Mouse (Mus musculus) forebrain, embryonic 13.5 days (tissue): ENCODE measurements around the gene Vamp2. TPM values are rescaled to one million over a fixed set of nuclear protein-coding genes. Genes with fewer than 3 reads are reported as not detected.
"Not testable (repeated sequence)": the region's sequence is repeated elsewhere in the genome, so short reads cannot be mapped to it uniquely, and the experiment has no call there.

ENCODE experiments used
- ATAC-seq: fragments of 200-750 bp; cut with Nextera tagmentation; 2 replicates; pipeline ENCODE4 v1.8.0; 2017
- H3K27ac ChIP-seq: fragments of 300-500 bp; sonication (generic); 2 replicates; pipeline ENCODE4 v1.5.1; 2015; ENCODE audit warnings: inconsistent platforms, mild to moderate bottlenecking, moderate library complexity
- H3K27me3 ChIP-seq: fragments of 300-500 bp; sonication (generic); 2 replicates; pipeline ENCODE4 v1.6.1; 2015; ENCODE audit warnings: mild to moderate bottlenecking, inconsistent platforms
- H3K36me3 ChIP-seq: fragments of 300-500 bp; sonication (generic); 2 replicates; pipeline ENCODE4 v1.6.1; 2015; ENCODE audit warnings: mild to moderate bottlenecking, inconsistent platforms; ENCODE audit not compliant: poor library complexity, severe bottlenecking
- H3K4me1 ChIP-seq: fragments of 300-500 bp; sonication (generic); 2 replicates; pipeline ENCODE4 v1.6.1; 2015; ENCODE audit warnings: inconsistent platforms
- H3K4me2 ChIP-seq: fragments of 300-500 bp; sonication (generic); 2 replicates; pipeline ENCODE4 v1.6.1; 2015; ENCODE audit warnings: inconsistent platforms, mild to moderate bottlenecking, moderate library complexity
- H3K4me3 ChIP-seq: fragments of 300-500 bp; sonication (generic); 2 replicates; pipeline ENCODE4 v1.5.1; 2015; ENCODE audit warnings: mild to moderate bottlenecking, inconsistent platforms
- H3K9ac ChIP-seq: fragments of 300-500 bp; sonication (generic); 2 replicates; pipeline ENCODE4 v1.6.1; 2015; ENCODE audit warnings: mild to moderate bottlenecking, inconsistent platforms
- H3K9me3 ChIP-seq: fragments of 300-500 bp; sonication (generic); replicated peaks from 2 replicates; pipeline ENCODE4 v1.6.1; 2016; ENCODE audit warnings: inconsistent platforms
- WGBS: fragments of 180-500 bp; shearing (Covaris S2); methylation state at CpG from one replicate; pipeline ENCODE4 v1.1.7; 2015; 5-methylcytosine and 5-hydroxymethylcytosine counted together
- polyA plus RNA-seq: library from polyadenylated mRNA; unstranded; fragments of >200 nt; fragmentation: Nextera tagmentation; extraction: Ambion mirVana; gene quantifications from 2 replicates; pipeline ENCODE4 v1.2.1, GENCODE M21; 2015

Gene Vamp2
- polyA plus RNA-seq, 1 experiment from 2014 or later = 110 TPM

GRCm38 (mm10) chr11:69089616-69090290 is 1.5 kb downstream of the Vamp2 start:
- Histone ChIP-seq H3K27me3 (no peaks in the 10 kb centered on the region), H3K9me3 (no peaks in the 10 kb centered on the region), H3K4me1 (peaks cover 34% of the 10 kb centered on the region), H3K4me2 (peak overlapping the region; percentile 99), H3K9ac (peak overlapping the region; percentile 99), H3K4me3 (peak overlapping the region; percentile 99), H3K27ac (no peak overlapping the region; the same call in 1 of the 2 replicates), H3K36me3 (peaks cover 26% of the 10 kb centered on the region)
- no peak for ATAC-seq
- 88% methylated on average over 12 of the region's 12 CpGs for WGBS

GRCm38 (mm10) chr11:69090367-69090766 is 2.1 kb downstream of the Vamp2 start:
- H3K4me3 ChIP-seq = no peak overlapping the region
- peak overlapping the region; percentile 99 for H3K9ac ChIP-seq
- peaks cover 36% of the 10 kb centered on the region for H3K4me1 ChIP-seq

GRCm38 (mm10) chr11:69091566-69092385 is 3.5 kb downstream of the Vamp2 start:
- ATAC-seq = no peak
- Histone ChIP-seq H3K27ac (no peak overlapping the region), H3K4me3 (no peak overlapping the region), H3K9ac (no peak overlapping the region), H3K36me3 (peaks cover 26% of the 10 kb centered on the region), H3K27me3 (no peaks in the 10 kb centered on the region), H3K9me3 (no peaks in the 10 kb centered on the region), H3K4me1 (peaks cover 50% of the 10 kb centered on the region), H3K4me2 (no peak overlapping the region)
- 66% methylated on average over 7 of the region's 7 CpGs for WGBS

More at GRCm38 (mm10) chr11:69090367-69090766, 2.1 kb downstream of the Vamp2 start:
- no peak for ATAC-seq
- H3K4me2 ChIP-seq = peak overlapping the region; percentile 99
- no peaks in the 10 kb centered on the region for H3K27me3 ChIP-seq
- H3K27ac ChIP-seq = no peak overlapping the region; the same call in none of the 2 replicates
- 64% methylated on average over 5 of the region's 6 CpGs for WGBS
- no peaks in the 10 kb centered on the region for H3K9me3 ChIP-seq
- H3K36me3 ChIP-seq = peaks cover 26% of the 10 kb centered on the region

- Histone ChIP-seq H3K4me3 (no peak overlapping the region), H3K27me3 (no peaks in the 10 kb centered on the region), H3K4me2 (no peak overlapping the region), H3K4me1 (peaks cover 54% of the 10 kb centered on the region), H3K27ac (no peak overlapping the region), H3K9ac (no peak overlapping the region), H3K36me3 (peaks cover 26% of the 10 kb centered on the region), H3K9me3 (no peaks in the 10 kb centered on the region)
- 2% methylated on average over 3 of the region's 3 CpGs for WGBS
- ATAC-seq = no peak
Measured at GRCm38 (mm10) chr11:69092386-69092751, 4.1 kb downstream of the Vamp2 start.

GRCm38 (mm10) chr11:69092871-69093270 is 4.6 kb downstream of the Vamp2 start:
- 91% methylated on average over 4 of the region's 4 CpGs for WGBS
- Histone ChIP-seq H3K4me1 (peaks cover 58% of the 10 kb centered on the region), H3K9me3 (no peaks in the 10 kb centered on the region), H3K9ac (no peak overlapping the region), H3K4me2 (no peak overlapping the region), H3K36me3 (peaks cover 26% of the 10 kb centered on the region), H3K27me3 (no peaks in the 10 kb centered on the region), H3K4me3 (no peak overlapping the region), H3K27ac (no peak overlapping the region)
- ATAC-seq = no peak

- not testable (repeated sequence) for H3K4me3 ChIP-seq, ATAC-seq, H3K9ac ChIP-seq, H3K27me3 ChIP-seq, H3K4me2 ChIP-seq, H3K9me3 ChIP-seq, H3K27ac ChIP-seq
- Histone ChIP-seq H3K4me1 (peaks cover 65% of the 10 kb centered on the region), H3K36me3 (peaks cover 26% of the 10 kb centered on the region)
- 88% methylated on average over 7 of the region's 7 CpGs for whole genome bisulfite sequencing
Measured at GRCm38 (mm10) chr11:69093856-69094255, 5.6 kb downstream of the Vamp2 start.

- no peaks in the 10 kb centered on the region for H3K9me3 ChIP-seq
- under 1% methylated on average over 37 of the region's 37 CpGs for WGBS
- peak within 1 kb of the TSS; percentile 75 for H3K27ac ChIP-seq
- peak within 1 kb of the TSS; percentile 53 for H3K9ac ChIP-seq
- peaks cover 22% of the 10 kb centered on the region for H3K36me3 ChIP-seq
- peak within 1 kb of the TSS; percentile 93 for H3K4me2 ChIP-seq
- peaks cover 64% of the 10 kb centered on the region for H3K4me1 ChIP-seq
- no peaks in the 10 kb centered on the region for H3K27me3 ChIP-seq
- ATAC-seq = peak; percentile 95
- peak within 1 kb of the TSS; percentile 43 for H3K4me3 ChIP-seq
Measured at GRCm38 (mm10) chr11:69094697-69095429, 6.6 kb downstream of the Vamp2 start, which contains the start of gene Per1. Gene Per1 (plus strand): TSS chr11:69095217.

GRCm38 (mm10) chr11:69095511-69096231 is 7.4 kb downstream of the Vamp2 start:
- peak overlapping the region; percentile 93 for H3K4me2 ChIP-seq
- WGBS = 2% methylated on average over 27 of the region's 27 CpGs
- peak overlapping the region; percentile 53 for H3K9ac ChIP-seq

GRCm38 (mm10) chr11:69096360-69096986 is 8.2 kb downstream of the Vamp2 start:
- 14% methylated on average over 9 of the region's 9 CpGs for WGBS
- Histone ChIP-seq H3K9me3 (no peaks in the 10 kb centered on the region), H3K36me3 (peaks cover 19% of the 10 kb centered on the region), H3K27me3 (no peaks in the 10 kb centered on the region), H3K4me3 (peak overlapping the region; percentile 43), H3K27ac (peak overlapping the region; percentile 91), H3K4me1 (peaks cover 65% of the 10 kb centered on the region), H3K9ac (peak overlapping the region; percentile 58), H3K4me2 (peak overlapping the region; percentile 93)
- ATAC-seq = no peak

More at GRCm38 (mm10) chr11:69095511-69096231, 7.4 kb downstream of the Vamp2 start:
- no peaks in the 10 kb centered on the region for H3K9me3 ChIP-seq
- peaks cover 18% of the 10 kb centered on the region; the same call in 1 of the 2 replicates for H3K36me3 ChIP-seq
- peaks cover 64% of the 10 kb centered on the region for H3K4me1 ChIP-seq
- H3K4me3 ChIP-seq = peak overlapping the region; percentile 43
- H3K27ac ChIP-seq = peak overlapping the region; percentile 54; the same call in 1 of the 2 replicates
- ATAC-seq = no peak
- no peaks in the 10 kb centered on the region for H3K27me3 ChIP-seq

GRCm38 (mm10) chr11:69096987-69097900 is 9.0 kb downstream of the Vamp2 start:
- Histone ChIP-seq H3K4me1 (peaks cover 65% of the 10 kb centered on the region), H3K9ac (peak overlapping the region; percentile 58), H3K4me2 (peak overlapping the region; percentile 93), H3K9me3 (no peaks in the 10 kb centered on the region), H3K27me3 (no peaks in the 10 kb centered on the region), H3K4me3 (peak overlapping the region; percentile 30), H3K27ac (peak overlapping the region; percentile 91), H3K36me3 (peaks cover 24% of the 10 kb centered on the region)
- WGBS = 2% methylated on average over 29 of the region's 29 CpGs
- no peak; the same call in 1 of the 2 replicates for ATAC-seq
